Mouse (Mus musculus) embryonic fibroblast, embryonic 13.5 days (primary cell): ENCODE results near the gene Xpc.

Source experiments
- CTCF ChIP-seq: IDR thresholded peaks from 2 replicates; pipeline ENCODE4 v1.5.1; 2011; ENCODE audit warnings: mild to moderate bottlenecking, control low read depth, low read length, moderate library complexity, borderline replicate concordance; ENCODE audit not compliant: insufficient read depth
- POLR2A ChIP-seq: IDR thresholded peaks from 2 replicates; pipeline ENCODE4 v1.6.1; 2011; ENCODE audit warnings: low read depth, mild to moderate bottlenecking, control low read depth, low read length, moderate library complexity

- TF ChIP-seq CTCF: no peak
- TF ChIP-seq POLR2A: no peak
Observed at GRCm38 (mm10) chr6:91534268-91534667, 18.6 kb upstream of the Xpc start.
